Mouse (Mus musculus) spleen, adult 2 months (tissue): Measurements from ENCODE around the gene Ptpn5.

Source experiments
- CTCF ChIP-seq: fragments of 200-500 bp; IDR thresholded peaks from 2 replicates; pipeline ENCODE4 v1.5.1; 2011; ENCODE audit warnings: mild to moderate bottlenecking, inconsistent platforms; ENCODE audit not compliant: insufficient read depth, insufficient read length, insufficient replicate concordance; ENCODE audit errors: extremely low read depth
- POLR2A ChIP-seq: fragments of 200-500 bp; IDR thresholded peaks from 2 replicates; pipeline ENCODE4 v1.6.1; 2011; ENCODE audit warnings: low read depth, low read length, inconsistent platforms

GRCm38 (mm10) chr7:47111121-47111520 is 22.4 kb downstream of the Ptpn5 start:
- TF ChIP-seq POLR2A = no peak
- no peak for TF ChIP-seq CTCF
